Mouse (Mus musculus): ENCODE measurements around the gene Mylk3. TPM values are rescaled to one million over a fixed set of nuclear protein-coding genes. Genes with fewer than 3 reads are reported as not detected.

Gene Mylk3
- polyA plus RNA-seq, 1 experiment, result 15.5 TPM

DNA sequence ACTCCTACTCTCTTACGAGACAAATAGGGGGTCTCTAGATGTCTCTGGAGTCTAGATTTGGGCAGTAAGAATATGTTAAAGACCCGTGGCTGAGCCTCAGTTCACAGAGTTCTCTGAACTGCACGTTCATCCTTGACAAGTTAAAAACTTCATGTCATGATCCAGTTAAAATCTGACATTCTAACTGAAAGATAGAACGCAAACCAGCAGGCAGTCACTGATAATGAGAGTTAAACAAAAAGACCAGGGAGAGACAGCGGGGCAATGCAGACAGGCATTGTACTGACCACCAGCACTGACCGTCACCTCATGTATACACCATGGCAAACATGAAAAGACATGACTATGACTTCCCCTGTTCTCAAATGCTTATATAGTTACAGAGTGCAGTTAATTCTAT lies 22.7 kb downstream of the Mylk3 start:
- H3K27ac ChIP-seq (ENCODE audit: control insufficient read depth, insufficient read depth, low read depth, low read length, poor library complexity), result no peak overlapping the region
- 70% methylated on average over 6 of the region's 6 CpGs for WGBS
- no peaks in the 10 kb centered on the region for H3K4me1 ChIP-seq (ENCODE audit: control insufficient read depth, insufficient read depth, low read length)
- TF ChIP-seq POLR2A (IDR thresholded peaks at IDR 0.05; ENCODE audit: borderline replicate concordance, control insufficient read depth, low read depth, low read length) (no peak), CTCF (IDR thresholded peaks at IDR 0.05; ENCODE audit: control insufficient read depth, insufficient read depth, low read length) (no peak)
- no peak overlapping the region for H3K4me3 ChIP-seq (replicated peaks; ENCODE audit: control insufficient read depth, low read depth, low read length)

DNA sequence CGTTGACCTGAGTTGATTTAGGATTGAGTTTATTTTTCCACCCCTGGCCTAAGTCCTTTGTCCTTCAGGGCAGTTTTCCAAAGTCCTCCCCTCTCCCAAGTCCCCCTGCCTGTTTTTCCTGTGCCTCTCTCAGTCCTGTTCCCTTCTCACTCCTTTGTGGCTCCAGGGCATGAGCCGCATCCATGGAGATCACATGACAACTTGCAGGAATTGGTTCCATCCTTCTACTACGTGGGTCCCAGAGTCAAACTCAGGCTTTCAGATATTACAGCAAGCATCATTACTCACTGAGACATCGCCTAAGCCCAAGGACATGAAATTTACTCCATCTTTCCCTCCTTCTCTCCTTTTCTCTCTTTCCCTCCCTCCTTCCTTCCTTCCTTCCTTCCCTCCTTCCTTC lies 23.9 kb downstream of the Mylk3 start:
- Histone ChIP-seq H3K4me3 (replicated peaks; ENCODE audit: control insufficient read depth, low read depth, low read length) (no peak overlapping the region), H3K27ac (ENCODE audit: control insufficient read depth, insufficient read depth, low read depth, low read length, poor library complexity) (no peak overlapping the region), H3K4me1 (ENCODE audit: control insufficient read depth, insufficient read depth, low read length) (no peaks in the 10 kb centered on the region)
- TF ChIP-seq CTCF (IDR thresholded peaks at IDR 0.05; ENCODE audit: control insufficient read depth, insufficient read depth, low read length) (no peak), POLR2A (IDR thresholded peaks at IDR 0.05; ENCODE audit: borderline replicate concordance, control insufficient read depth, low read depth, low read length) (no peak)
- WGBS, result 90% methylated on average over 4 of the region's 4 CpGs

DNA sequence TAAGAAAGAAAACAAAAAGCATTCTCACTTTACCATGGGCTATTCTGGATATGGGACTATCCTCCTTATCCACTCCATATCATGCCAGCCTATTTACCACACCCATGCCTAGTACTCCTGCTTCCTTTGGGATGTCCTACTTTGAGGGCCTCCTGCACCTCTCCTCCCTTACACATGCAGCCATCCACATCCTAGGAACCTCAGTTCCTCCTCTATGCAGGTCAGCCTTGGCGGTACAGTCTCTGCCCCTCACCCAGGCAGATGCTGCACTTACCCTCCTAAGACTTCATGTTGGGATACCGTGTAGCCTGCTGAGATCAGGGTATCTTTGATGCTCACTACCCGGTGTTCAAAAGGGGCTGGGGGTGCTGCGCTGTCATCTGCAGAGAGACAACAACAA lies 32.9 kb downstream of the Mylk3 start:
- no peak for TF ChIP-seq POLR2A (IDR thresholded peaks at IDR 0.05; ENCODE audit: borderline replicate concordance, control insufficient read depth, low read depth, low read length)
- no peak for TF ChIP-seq CTCF (IDR thresholded peaks at IDR 0.05; ENCODE audit: control insufficient read depth, insufficient read depth, low read length)
- no peak overlapping the region for H3K27ac ChIP-seq (ENCODE audit: control insufficient read depth, insufficient read depth, low read depth, low read length, poor library complexity)
- H3K4me3 ChIP-seq (replicated peaks; ENCODE audit: control insufficient read depth, low read depth, low read length), result no peak overlapping the region
- WGBS, result 92% methylated on average over 4 of the region's 4 CpGs
- no peaks in the 10 kb centered on the region for H3K4me1 ChIP-seq (ENCODE audit: control insufficient read depth, insufficient read depth, low read length)

- TF ChIP-seq POLR2A (IDR thresholded peaks at IDR 0.05; ENCODE audit: borderline replicate concordance, control insufficient read depth, low read depth, low read length) (no peak), CTCF (IDR thresholded peaks at IDR 0.05; ENCODE audit: control insufficient read depth, insufficient read depth, low read length) (no peak)
- H3K4me1 ChIP-seq (ENCODE audit: control insufficient read depth, insufficient read depth, low read length), result no peaks in the 10 kb centered on the region; the same call in 1 of the 2 replicates
- 92% methylated on average over 5 of the region's 5 CpGs for WGBS
- H3K27ac ChIP-seq (ENCODE audit: control insufficient read depth, insufficient read depth, low read depth, low read length, poor library complexity), result no peak overlapping the region
- no peak overlapping the region for H3K4me3 ChIP-seq (replicated peaks; ENCODE audit: control insufficient read depth, low read depth, low read length)
Measured at GRCm38 (mm10) chr8:85339871-85340573, 46.1 kb downstream of the Mylk3 start.

GRCm38 (mm10) chr8:85337681-85338080 lies 48.5 kb downstream of the Mylk3 start:
- TF ChIP-seq CTCF (IDR thresholded peaks at IDR 0.05; ENCODE audit: control insufficient read depth, insufficient read depth, low read length), result no peak
- TF ChIP-seq POLR2A (IDR thresholded peaks at IDR 0.05; ENCODE audit: borderline replicate concordance, control insufficient read depth, low read depth, low read length), result no peak
- no peaks in the 10 kb centered on the region; the same call in 1 of the 2 replicates for H3K4me1 ChIP-seq (ENCODE audit: control insufficient read depth, insufficient read depth, low read length)
- no peak overlapping the region for H3K27ac ChIP-seq (ENCODE audit: control insufficient read depth, insufficient read depth, low read depth, low read length, poor library complexity)
- no peak overlapping the region for H3K4me3 ChIP-seq (replicated peaks; ENCODE audit: control insufficient read depth, low read depth, low read length)
- WGBS, result 77% methylated on average over 4 of the region's 4 CpGs

GRCm38 (mm10) chr8:85336211-85336933 lies 49.8 kb downstream of the Mylk3 start:
- Histone ChIP-seq H3K4me3 (replicated peaks; ENCODE audit: control insufficient read depth, low read depth, low read length) (no peak overlapping the region), H3K27ac (ENCODE audit: control insufficient read depth, insufficient read depth, low read depth, low read length, poor library complexity) (no peak overlapping the region), H3K4me1 (ENCODE audit: control insufficient read depth, insufficient read depth, low read length) (no peaks in the 10 kb centered on the region; the same call in 1 of the 2 replicates)
- 89% methylated on average over 6 of the region's 6 CpGs for whole genome bisulfite sequencing
- TF ChIP-seq CTCF (IDR thresholded peaks at IDR 0.05; ENCODE audit: control insufficient read depth, insufficient read depth, low read length) (no peak), POLR2A (IDR thresholded peaks at IDR 0.05; ENCODE audit: borderline replicate concordance, control insufficient read depth, low read depth, low read length) (no peak)

DNA sequence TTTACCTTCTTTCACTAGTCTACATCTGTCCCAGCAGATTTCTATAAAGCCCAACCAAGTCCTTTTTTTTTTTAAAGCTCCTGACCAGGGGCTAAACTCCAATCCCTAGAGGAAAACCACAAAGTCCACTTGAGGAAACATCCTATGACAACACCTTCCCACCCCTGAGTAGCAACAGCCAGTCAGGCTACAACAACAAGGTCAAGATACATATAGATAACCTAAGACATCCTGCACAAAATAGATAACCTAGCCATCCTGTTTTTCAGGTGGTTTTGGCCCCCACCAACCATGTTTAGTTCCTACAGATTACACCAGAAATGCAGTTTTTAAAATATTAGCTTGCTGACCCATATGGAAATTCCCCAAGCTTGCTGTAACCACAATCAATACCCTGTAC lies 51.0 kb downstream of the Mylk3 start:
- Histone ChIP-seq H3K4me3 (replicated peaks; ENCODE audit: control insufficient read depth, low read depth, low read length) (no peak overlapping the region), H3K4me1 (ENCODE audit: control insufficient read depth, insufficient read depth, low read length) (no peaks in the 10 kb centered on the region; the same call in 1 of the 2 replicates), H3K27ac (ENCODE audit: control insufficient read depth, insufficient read depth, low read depth, low read length, poor library complexity) (no peak overlapping the region)
- TF ChIP-seq CTCF (IDR thresholded peaks at IDR 0.05; ENCODE audit: control insufficient read depth, insufficient read depth, low read length), result no peak
- TF ChIP-seq POLR2A (IDR thresholded peaks at IDR 0.05; ENCODE audit: borderline replicate concordance, control insufficient read depth, low read depth, low read length), result no peak

GRCm38 (mm10) chr8:85329506-85329905 lies 56.6 kb downstream of the Mylk3 start:
- no peaks in the 10 kb centered on the region for H3K4me1 ChIP-seq (ENCODE audit: control insufficient read depth, insufficient read depth, low read length)
- H3K4me3 ChIP-seq (replicated peaks; ENCODE audit: control insufficient read depth, low read depth, low read length), result no peak overlapping the region
- 70% methylated on average over 1 of the region's 1 CpGs for WGBS
- no peak for TF ChIP-seq CTCF (IDR thresholded peaks at IDR 0.05; ENCODE audit: control insufficient read depth, insufficient read depth, low read length)
- no peak for TF ChIP-seq POLR2A (IDR thresholded peaks at IDR 0.05; ENCODE audit: borderline replicate concordance, control insufficient read depth, low read depth, low read length)
- no peak overlapping the region for H3K27ac ChIP-seq (ENCODE audit: control insufficient read depth, insufficient read depth, low read depth, low read length, poor library complexity)
